Mouse (Mus musculus): ENCODE measurements at regions not wholly inside any gene's neighbourhood (a gene's known extent, or its start where the extent isn't known, plus 50 kb on each side); places are given as distances from the start of the nearest gene placed in this dataset.

GRCm38 (mm10) chr2:105586782-105587181, 81.9 kb upstream of the Pax6 start:
- Histone ChIP-seq H3K27me3 (ENCODE audit: control insufficient read depth, insufficient read depth, low read length) (no peaks in the 10 kb centered on the region), H3K4me3 (ENCODE audit: low read depth, low read length) (no peak overlapping the region), H3K9ac (replicated peaks; ENCODE audit: low read depth, low read length) (no peak overlapping the region), H3K9me3 (ENCODE audit: control insufficient read depth, low read depth, low read length) (no peaks in the 10 kb centered on the region), H3K4me1 (ENCODE audit: control insufficient read depth, insufficient read depth, low read length) (no peaks in the 10 kb centered on the region), H3K36me3 (ENCODE audit: control insufficient read depth, insufficient read depth, low read length) (no peaks in the 10 kb centered on the region), H3K27ac (ENCODE audit: low read length) (no peak overlapping the region), H3K4me2 (replicated peaks; ENCODE audit: low read depth, low read length) (no peak overlapping the region)
- WGBS: 14% methylated on average over 2 of the region's 2 CpGs
- no peak for ATAC-seq (ENCODE audit: insufficient number of reproducible peaks, insufficient read depth, low FRiP score, low read depth)

DNA sequence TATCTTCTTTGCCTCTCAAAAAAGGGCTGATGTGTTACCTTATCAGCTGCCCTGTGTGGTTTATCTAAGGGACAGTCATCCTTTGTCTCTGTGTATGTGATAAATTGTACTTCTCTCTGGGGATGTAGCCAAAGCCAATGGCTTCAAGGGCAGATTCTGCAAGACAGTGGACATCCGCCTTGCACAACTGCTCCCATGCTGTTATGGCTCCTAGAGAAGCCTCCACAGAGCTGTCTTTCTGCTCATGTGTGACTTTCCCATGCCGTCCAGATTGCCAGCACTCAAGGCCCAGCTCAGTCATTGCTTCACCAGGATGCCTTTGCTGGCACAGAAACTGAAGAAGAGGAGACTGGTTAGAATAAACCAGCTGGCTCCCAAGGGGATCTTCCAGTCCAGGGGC, 74.6 kb upstream of the Pax6 start:
- Histone ChIP-seq H3K9ac (replicated peaks; ENCODE audit: low read depth, low read length) (no peak overlapping the region), H3K4me2 (replicated peaks; ENCODE audit: low read depth, low read length) (no peak overlapping the region), H3K4me1 (ENCODE audit: control insufficient read depth, insufficient read depth, low read length) (no peaks in the 10 kb centered on the region), H3K9me3 (ENCODE audit: control insufficient read depth, low read depth, low read length) (no peaks in the 10 kb centered on the region), H3K27me3 (ENCODE audit: control insufficient read depth, insufficient read depth, low read length) (no peaks in the 10 kb centered on the region), H3K36me3 (ENCODE audit: control insufficient read depth, insufficient read depth, low read length) (no peaks in the 10 kb centered on the region), H3K27ac (ENCODE audit: low read length) (no peak overlapping the region), H3K4me3 (ENCODE audit: low read depth, low read length) (no peak overlapping the region)
- no peak for ATAC-seq (ENCODE audit: insufficient number of reproducible peaks, insufficient read depth, low FRiP score, low read depth)
- WGBS: 76% methylated on average over 2 of the region's 2 CpGs

- Histone ChIP-seq H3K9me3 (ENCODE audit: control insufficient read depth, low read depth, low read length) (no peaks in the 10 kb centered on the region), H3K4me3 (ENCODE audit: low read depth, low read length) (no peak overlapping the region), H3K4me1 (ENCODE audit: control insufficient read depth, insufficient read depth, low read length) (no peaks in the 10 kb centered on the region), H3K36me3 (ENCODE audit: control insufficient read depth, insufficient read depth, low read length) (no peaks in the 10 kb centered on the region), H3K4me2 (replicated peaks; ENCODE audit: low read depth, low read length) (no peak overlapping the region), H3K9ac (replicated peaks; ENCODE audit: low read depth, low read length) (no peak overlapping the region), H3K27me3 (ENCODE audit: control insufficient read depth, insufficient read depth, low read length) (no peaks in the 10 kb centered on the region), H3K27ac (ENCODE audit: low read length) (no peak overlapping the region)
- 37% methylated on average over 11 of the region's 11 CpGs for WGBS
- ATAC-seq (ENCODE audit: insufficient number of reproducible peaks, insufficient read depth, low FRiP score, low read depth): no peak
Observed at GRCm38 (mm10) chr2:105604553-105605116, 64.1 kb upstream of the Pax6 start.

DNA sequence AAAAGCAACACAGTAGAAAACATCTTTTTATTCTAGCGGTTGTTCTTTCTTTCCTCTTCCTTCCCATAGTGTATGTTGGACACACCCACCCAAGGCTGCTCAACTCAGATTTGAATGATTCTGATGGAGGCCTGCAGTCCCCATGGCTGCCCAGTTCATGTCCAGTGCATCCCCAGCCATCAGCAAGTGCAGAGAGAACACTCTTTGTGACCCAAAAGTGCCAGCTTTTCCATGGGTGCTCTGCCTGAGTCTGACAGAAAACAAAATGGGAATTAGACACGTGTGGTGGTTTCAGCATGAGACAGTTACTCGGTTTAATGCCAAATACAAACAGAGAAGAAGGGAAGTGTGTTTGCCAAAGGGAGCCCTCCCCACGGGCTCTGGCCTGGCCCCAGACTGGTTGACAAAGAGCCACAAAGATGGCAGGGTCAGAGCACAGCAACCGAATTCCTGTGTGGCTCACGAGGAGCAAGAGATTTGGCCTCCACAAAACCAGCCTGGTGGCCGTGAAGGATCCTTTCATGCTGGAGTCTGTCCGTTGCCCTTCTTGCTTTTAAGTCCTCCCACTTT, 60.6 kb upstream of the Pax6 start:
- ATAC-seq (ENCODE audit: insufficient number of reproducible peaks, insufficient read depth, low FRiP score, low read depth): no peak
- Histone ChIP-seq H3K4me2 (replicated peaks; ENCODE audit: low read depth, low read length) (no peak overlapping the region), H3K27ac (ENCODE audit: low read length) (no peak overlapping the region), H3K9me3 (ENCODE audit: control insufficient read depth, low read depth, low read length) (no peaks in the 10 kb centered on the region), H3K27me3 (ENCODE audit: control insufficient read depth, insufficient read depth, low read length) (0 out of 2 replicates have a peak, but pooled peaks cover 4% of the 10 kb centered on the region), H3K9ac (replicated peaks; ENCODE audit: low read depth, low read length) (no peak overlapping the region), H3K4me1 (ENCODE audit: control insufficient read depth, insufficient read depth, low read length) (peaks cover 8% of the 10 kb centered on the region; the same call in 1 of the 2 replicates), H3K36me3 (ENCODE audit: control insufficient read depth, insufficient read depth, low read length) (no peaks in the 10 kb centered on the region), H3K4me3 (ENCODE audit: low read depth, low read length) (no peak overlapping the region)
- WGBS: 65% methylated on average over 8 of the region's 8 CpGs

DNA sequence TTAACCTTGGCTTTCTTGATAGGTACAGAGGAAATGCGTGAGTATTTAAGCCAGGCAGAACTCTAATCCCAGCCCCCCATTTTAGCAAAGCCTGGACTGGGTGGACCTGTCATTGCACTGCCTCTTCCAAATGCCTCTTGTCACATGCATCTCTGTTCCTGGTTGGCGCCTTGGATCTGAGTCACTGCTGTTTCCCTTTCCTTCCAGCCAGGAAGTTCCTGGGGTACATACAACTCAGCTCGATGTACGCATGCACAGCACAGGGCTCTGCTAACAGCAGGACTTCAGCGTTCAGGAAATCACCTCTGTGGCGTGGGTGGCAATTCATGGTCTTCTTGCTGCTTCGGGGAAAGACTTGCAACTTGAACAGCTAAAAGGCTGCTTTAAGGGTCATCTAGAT, 59.9 kb upstream of the Pax6 start:
- Histone ChIP-seq H3K27ac (ENCODE audit: low read length) (no peak overlapping the region), H3K4me2 (replicated peaks; ENCODE audit: low read depth, low read length) (no peak overlapping the region), H3K36me3 (ENCODE audit: control insufficient read depth, insufficient read depth, low read length) (no peaks in the 10 kb centered on the region), H3K9ac (replicated peaks; ENCODE audit: low read depth, low read length) (no peak overlapping the region), H3K9me3 (ENCODE audit: control insufficient read depth, low read depth, low read length) (no peaks in the 10 kb centered on the region), H3K4me3 (ENCODE audit: low read depth, low read length) (no peak overlapping the region), H3K4me1 (ENCODE audit: control insufficient read depth, insufficient read depth, low read length) (peaks cover 8% of the 10 kb centered on the region; the same call in 1 of the 2 replicates), H3K27me3 (ENCODE audit: control insufficient read depth, insufficient read depth, low read length) (0 out of 2 replicates have a peak, but pooled peaks cover 4% of the 10 kb centered on the region)
- WGBS: 67% methylated on average over 7 of the region's 7 CpGs
- ATAC-seq (ENCODE audit: insufficient number of reproducible peaks, insufficient read depth, low FRiP score, low read depth): no peak

- Histone ChIP-seq H3K36me3 (ENCODE audit: control insufficient read depth, insufficient read depth, low read length) (no peaks in the 10 kb centered on the region), H3K4me3 (ENCODE audit: low read depth, low read length) (no peak overlapping the region), H3K9ac (replicated peaks; ENCODE audit: low read depth, low read length) (no peak overlapping the region), H3K9me3 (ENCODE audit: control insufficient read depth, low read depth, low read length) (no peaks in the 10 kb centered on the region), H3K27ac (ENCODE audit: low read length) (no peak overlapping the region), H3K4me2 (replicated peaks; ENCODE audit: low read depth, low read length) (no peak overlapping the region), H3K4me1 (ENCODE audit: control insufficient read depth, insufficient read depth, low read length) (peaks cover 8% of the 10 kb centered on the region; the same call in 1 of the 2 replicates), H3K27me3 (ENCODE audit: control insufficient read depth, insufficient read depth, low read length) (0 out of 2 replicates have a peak, but pooled peaks cover 4% of the 10 kb centered on the region)
- 57% methylated on average over 5 of the region's 5 CpGs for whole genome bisulfite sequencing
- ATAC-seq (ENCODE audit: insufficient number of reproducible peaks, insufficient read depth, low FRiP score, low read depth): no peak
Observed at GRCm38 (mm10) chr2:105611014-105611413, 57.7 kb upstream of the Pax6 start.

- H3K4me3 ChIP-seq (ENCODE audit: low read depth, low read length): no peak overlapping the region
- no peaks in the 10 kb centered on the region for H3K36me3 ChIP-seq (ENCODE audit: control insufficient read depth, insufficient read depth, low read length)
- no peak overlapping the region for H3K9ac ChIP-seq (replicated peaks; ENCODE audit: low read depth, low read length)
- 23% methylated on average over 4 of the region's 4 CpGs for WGBS
- H3K9me3 ChIP-seq (ENCODE audit: control insufficient read depth, low read depth, low read length): no peaks in the 10 kb centered on the region
- H3K4me1 ChIP-seq (ENCODE audit: control insufficient read depth, insufficient read depth, low read length): peaks cover 8% of the 10 kb centered on the region; the same call in 1 of the 2 replicates
- ATAC-seq (ENCODE audit: insufficient number of reproducible peaks, insufficient read depth, low FRiP score, low read depth): no peak
- H3K27ac ChIP-seq (ENCODE audit: low read length): no peak overlapping the region
- H3K4me2 ChIP-seq (replicated peaks; ENCODE audit: low read depth, low read length): no peak overlapping the region
- H3K27me3 ChIP-seq (ENCODE audit: control insufficient read depth, insufficient read depth, low read length): 0 out of 2 replicates have a peak, but pooled peaks cover 4% of the 10 kb centered on the region
Observed at GRCm38 (mm10) chr2:105611651-105612050, 57.0 kb upstream of the Pax6 start.

- Histone ChIP-seq H3K27ac (ENCODE audit: low read length) (no peak overlapping the region), H3K4me3 (ENCODE audit: low read depth, low read length) (no peak overlapping the region), H3K4me1 (ENCODE audit: control insufficient read depth, insufficient read depth, low read length) (peaks cover 8% of the 10 kb centered on the region; the same call in 1 of the 2 replicates), H3K4me2 (replicated peaks; ENCODE audit: low read depth, low read length) (peak overlapping the region; percentile 12; the same call in 1 of the 2 replicates), H3K36me3 (ENCODE audit: control insufficient read depth, insufficient read depth, low read length) (no peaks in the 10 kb centered on the region), H3K9ac (replicated peaks; ENCODE audit: low read depth, low read length) (no peak overlapping the region), H3K9me3 (ENCODE audit: control insufficient read depth, low read depth, low read length) (no peaks in the 10 kb centered on the region), H3K27me3 (ENCODE audit: control insufficient read depth, insufficient read depth, low read length) (0 out of 2 replicates have a peak, but pooled peaks cover 4% of the 10 kb centered on the region)
- 7% methylated on average over 21 of the region's 21 CpGs for WGBS
- peak; percentile 46; the same call in 1 of the 2 replicates for ATAC-seq (ENCODE audit: insufficient number of reproducible peaks, insufficient read depth, low FRiP score, low read depth)
Observed at GRCm38 (mm10) chr2:105612051-105612664, 56.5 kb upstream of the Pax6 start.
